ENCODE assay signal across 9 mouse cellular contexts in the genomic region with DNA sequence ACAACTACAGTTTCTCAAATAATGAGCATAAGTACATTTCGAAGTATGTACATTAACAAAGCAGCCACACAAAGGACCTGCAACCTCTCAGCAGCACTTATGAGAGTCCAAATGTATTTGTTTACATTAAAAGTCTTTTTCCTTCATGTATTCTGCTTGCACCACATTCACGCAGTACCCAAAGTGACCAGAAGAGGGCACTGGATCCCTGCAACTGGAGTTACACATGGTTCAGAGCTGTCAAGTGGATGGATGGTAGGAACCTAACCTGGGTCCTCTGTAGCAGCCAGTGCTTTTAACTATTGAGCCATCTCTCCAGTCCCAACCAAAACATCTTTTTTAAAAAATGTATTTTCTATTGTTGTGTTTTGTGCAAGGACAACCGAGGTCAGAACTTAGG. TPM values are rescaled to one million over a fixed set of nuclear protein-coding genes. Genes with fewer than 3 reads are reported as not detected.
DNase-seq lines count a peak whose midpoint lies in the region; ATAC-seq and TF ChIP-seq lines count a peak whose summit lies in the region.
"Had no signal": no experiment of that assay in that cellular context is flagged by ENCODE, and none has a peak within 500 bp of the region (broad histone marks: within the 10 kb centered on the region; RNA-seq: fewer than 3 reads in every experiment).

No protein-coding gene starts in this region.

- no peak overlapping the region for H3K4me3 ChIP-seq in hindbrain, embryonic 14.5 days (replicated peaks; ENCODE audit: low read length)
- no peak overlapping the region for H3K4me3 ChIP-seq in hindbrain, embryonic 13.5 days
- H3K4me3 ChIP-seq: erythroblast, embryonic 14.5 days had no signal

- no peak overlapping the region for H3K27ac ChIP-seq in hindbrain, embryonic 14.5 days
- H3K27ac ChIP-seq in hindbrain, embryonic 13.5 days = no peak overlapping the region

- intact Hi-C loops in left cerebral cortex, postnatal 4 days (cut with DNase I) = no loop called here

- TF ChIP-seq CTCF in brain, embryonic 14.5 days (IDR thresholded peaks at IDR 0.05; ENCODE audit: borderline replicate concordance, extremely low read depth, insufficient read depth, insufficient read length) = peak; percentile 72; the same call in 1 of the 2 replicates

- H3K4me2 ChIP-seq in hindbrain, embryonic 14.5 days (replicated peaks) = no peak overlapping the region
- no peak overlapping the region for H3K4me2 ChIP-seq in hindbrain, embryonic 13.5 days

- H3K36me3 ChIP-seq in hindbrain, embryonic 14.5 days (replicated peaks; ENCODE audit: control insufficient read depth, insufficient read depth) = peaks cover 97% of the 10 kb centered on the region
- peaks cover 98% of the 10 kb centered on the region for H3K36me3 ChIP-seq in hindbrain, embryonic 13.5 days

- H3K9ac ChIP-seq in hindbrain, embryonic 14.5 days = no peak overlapping the region
- no peak overlapping the region for H3K9ac ChIP-seq in hindbrain, embryonic 13.5 days

- no peaks in the 10 kb centered on the region for H3K27me3 ChIP-seq in hindbrain, embryonic 14.5 days (ENCODE audit: control insufficient read depth, insufficient read depth, low read length)
- no peaks in the 10 kb centered on the region for H3K27me3 ChIP-seq in hindbrain, embryonic 13.5 days

- WGBS in hindbrain, embryonic 14.5 days = 63% methylated on average over 3 of the region's 3 CpGs
- WGBS in hindbrain, embryonic 13.5 days = 70% methylated on average over 3 of the region's 3 CpGs

- no peaks in the 10 kb centered on the region for H3K4me1 ChIP-seq in hindbrain, embryonic 14.5 days (replicated peaks; ENCODE audit: control insufficient read depth, insufficient read depth, low read length)
- H3K4me1 ChIP-seq in hindbrain, embryonic 13.5 days (replicated peaks) = no peaks in the 10 kb centered on the region

- no peak for ATAC-seq in hindbrain, embryonic 14.5 days (ENCODE audit: low FRiP score)
- no peak for ATAC-seq in hindbrain, embryonic 13.5 days (ENCODE audit: low FRiP score)

- peak; percentile 61 for DNase-seq in hindbrain, embryonic 14.5 days (ENCODE audit: low spot score)
- DNase-seq in ES-CJ7 (ENCODE audit: low read depth, low spot score) = peak; percentile 63
- DNase-seq in brain, embryonic 14.5 days (ENCODE audit: low read depth) = peak; percentile 53
- peak; percentile 54 for DNase-seq in forelimb bud, embryonic 11.5 days (ENCODE audit: low read depth, low spot score)
- DNase-seq in left cerebral cortex, postnatal 4 days = peak; percentile 51
- DNase-seq in natural killer cell, adult 2 months (ENCODE audit: low spot score in 2 of 2) = peak; percentile 57 to 69
- peak; percentile 69 for DNase-seq in thymus, postnatal 0 days (ENCODE audit: low spot score)

- no peaks in the 10 kb centered on the region for H3K9me3 ChIP-seq in hindbrain, embryonic 14.5 days (ENCODE audit: control insufficient read depth, low read length)
- 0 out of 2 replicates have a peak, but pooled peaks cover 6% of the 10 kb centered on the region for H3K9me3 ChIP-seq in hindbrain, embryonic 13.5 days

- no peak for TF ChIP-seq POLR2A in brain, embryonic 14.5 days (IDR thresholded peaks at IDR 0.05; ENCODE audit: borderline replicate concordance, extremely low read depth, insufficient read depth, insufficient read length, poor library complexity, severe bottlenecking)

RNA-seq across cellular contexts. Expression of gene Ubr2, which starts 35.2 kb away (rescaled TPM):
- polyA plus RNA-seq in hindbrain, embryonic 14.5 days (2014; fragmentation: Nextera tagmentation; extraction: Ambion mirVana) = 22.5 and 22.9 TPM in 2 replicates
- polyA plus RNA-seq in hindbrain, embryonic 13.5 days (2015; fragmentation: Nextera tagmentation; extraction: Ambion mirVana) = 14.8 and 16.2 TPM in 2 replicates
- polyA plus RNA-seq in brain, embryonic 14.5 days (2012; rRNA removed) = 32.8 and 41.3 TPM in 2 replicates
- total RNA-seq in left cerebral cortex, postnatal 4 days (2021) = 10 to 100 TPM; 51.7 to 55.3 TPM
- polyA plus RNA-seq in thymus, postnatal 0 days (2015; fragmentation: Nextera tagmentation; extraction: Ambion mirVana) = 12.0 and 14.6 TPM in 2 replicates
